Mouse (Mus musculus): Measurements from ENCODE around the gene Rnf181.

The Rnf181 gene

GRCm38 (mm10) chr6:72359891-72360598 is 6.7 kb downstream of the Rnf181 start:
- DNase-seq (ENCODE audit: low spot score in 2 of 2), result no peak

- no peak for DNase-seq (ENCODE audit: low spot score in 2 of 2)
Observed at GRCm38 (mm10) chr6:72359343-72359742, 7.4 kb downstream of the Rnf181 start.

GRCm38 (mm10) chr6:72358086-72358764 is 8.5 kb downstream of the Rnf181 start:
- DNase-seq (ENCODE audit: low spot score in 2 of 2), result no peak

- DNase-seq (ENCODE audit: low spot score in 2 of 2), result peak in 1 of 2 experiments; percentile 55
Observed at GRCm38 (mm10) chr6:72357164-72358079, 9.3 kb downstream of the Rnf181 start.

- DNase-seq (ENCODE audit: low spot score in 2 of 2), result peak; percentile 52 to 60
Observed at GRCm38 (mm10) chr6:72356001-72356532, 10.7 kb downstream of the Rnf181 start.

GRCm38 (mm10) chr6:72355066-72355911 is 11.5 kb downstream of the Rnf181 start, which contains the start of gene Tmem150a:
Tmem150a (plus strand) TSS chr6:72355447.
- DNase-seq (ENCODE audit: low spot score in 2 of 2), result peak; percentile 86 to 87

GRCm38 (mm10) chr6:72354025-72354424 is 12.7 kb downstream of the Rnf181 start:
- no peak for DNase-seq (ENCODE audit: low spot score in 2 of 2)

GRCm38 (mm10) chr6:72352636-72353405 is 13.9 kb downstream of the Rnf181 start:
- DNase-seq (ENCODE audit: low spot score in 2 of 2), result peak in 1 of 2 experiments; percentile 54

- DNase-seq (ENCODE audit: low spot score in 2 of 2), result no peak
Observed at GRCm38 (mm10) chr6:72350214-72350613, 16.5 kb downstream of the Rnf181 start.

- DNase-seq (ENCODE audit: low spot score in 2 of 2), result no peak
Observed at GRCm38 (mm10) chr6:72348411-72348810, 18.3 kb downstream of the Rnf181 start.

GRCm38 (mm10) chr6:72347166-72347941 is 19.4 kb downstream of the Rnf181 start, which contains the start of gene 0610030E20Rik:
0610030E20Rik (plus strand) TSS chr6:72347317.
- peak; percentile 83 for DNase-seq (ENCODE audit: low spot score in 2 of 2)

- no peak for DNase-seq (ENCODE audit: low spot score in 2 of 2)
Observed at GRCm38 (mm10) chr6:72346261-72346660, 20.5 kb downstream of the Rnf181 start.

- no peak for DNase-seq (ENCODE audit: low spot score in 2 of 2)
Observed at GRCm38 (mm10) chr6:72345633-72346032, 21.1 kb downstream of the Rnf181 start.

- peak; percentile 97 to 98 for DNase-seq (ENCODE audit: low spot score in 2 of 2)
Observed at GRCm38 (mm10) chr6:72345074-72345567, 21.6 kb downstream of the Rnf181 start, which contains the start of gene Usp39. Usp39 (minus strand) TSS chr6:72345184.

GRCm38 (mm10) chr6:72344396-72345073 is 22.2 kb downstream of the Rnf181 start:
- no peak for DNase-seq (ENCODE audit: low spot score in 2 of 2)

GRCm38 (mm10) chr6:72340481-72340880 is 26.3 kb downstream of the Rnf181 start:
- DNase-seq (ENCODE audit: low spot score in 2 of 2), result no peak

GRCm38 (mm10) chr6:72333111-72333510 is 33.6 kb downstream of the Rnf181 start:
- DNase-seq (ENCODE audit: low spot score in 2 of 2), result no peak

GRCm38 (mm10) chr6:72330133-72330532 is 36.6 kb downstream of the Rnf181 start:
- no peak for DNase-seq (ENCODE audit: low spot score in 2 of 2)
